Mouse (Mus musculus): ENCODE results near the gene Otx1. TPM values are rescaled to one million over a fixed set of nuclear protein-coding genes. Genes with fewer than 3 reads are reported as not detected.
A peak's percentile ranks its signal among the peaks of the same experiment; 100 is the strongest.

Gene Otx1
- polyA plus RNA-seq, 1 experiment from 2014 or later: 2.9 TPM

GRCm38 (mm10) chr11:22006471-22007087, 3.9 kb upstream of the Otx1 start:
- H3K27me3 ChIP-seq (ENCODE audit: insufficient read depth, poor library complexity, severe bottlenecking): peaks cover 99% of the 10 kb centered on the region
- no peaks in the 10 kb centered on the region for H3K36me3 ChIP-seq
- WGBS: 6% methylated on average over 12 of the region's 12 CpGs
- H3K27ac ChIP-seq: peak overlapping the region; percentile 81
- H3K4me3 ChIP-seq: peak overlapping the region; percentile 44
- no peaks in the 10 kb centered on the region for H3K9me3 ChIP-seq
- peaks cover 54% of the 10 kb centered on the region for H3K4me1 ChIP-seq (replicated peaks)
- DNase-seq (ENCODE audit: low spot score): no peak

DNA sequence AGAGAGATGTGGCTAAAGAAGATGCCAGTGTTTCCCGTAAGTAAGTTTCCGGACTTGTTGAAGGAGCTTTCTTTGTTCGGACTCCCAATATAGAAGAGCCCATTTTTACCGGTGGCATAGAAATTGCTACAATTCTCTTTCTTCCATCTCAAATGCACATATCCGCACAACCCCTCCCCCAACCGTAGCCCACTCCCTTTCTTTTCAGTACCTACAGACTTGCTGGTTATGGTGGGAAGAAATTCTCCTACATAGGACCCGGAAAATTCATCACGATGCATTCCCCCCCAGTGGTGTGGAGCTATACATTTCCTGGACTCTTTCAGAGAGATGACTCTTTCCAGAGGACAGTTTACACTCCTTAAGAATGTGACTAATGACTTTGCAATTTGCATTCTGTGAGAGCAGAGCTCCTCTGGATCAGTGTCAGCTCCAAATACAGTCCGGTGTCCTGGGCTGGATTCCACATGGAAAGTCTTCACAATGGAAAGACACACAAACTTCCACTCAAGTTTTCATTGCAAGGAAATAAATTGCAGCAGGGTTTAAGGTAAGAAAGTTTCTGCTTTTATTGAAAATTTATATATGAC, 2.7 kb upstream of the Otx1 start:
- H3K27me3 ChIP-seq (ENCODE audit: insufficient read depth, poor library complexity, severe bottlenecking): peaks cover 99% of the 10 kb centered on the region
- H3K27ac ChIP-seq: no peak overlapping the region
- H3K4me1 ChIP-seq (replicated peaks): peaks cover 66% of the 10 kb centered on the region
- 3% methylated on average over 9 of the region's 9 CpGs for WGBS
- no peaks in the 10 kb centered on the region for H3K9me3 ChIP-seq
- 0 out of 2 replicates have a peak overlapping the region, but pooled peaks have one; percentile 6 for H3K4me3 ChIP-seq
- peak; percentile 27 for DNase-seq (ENCODE audit: low spot score)
- H3K36me3 ChIP-seq: no peaks in the 10 kb centered on the region

DNA sequence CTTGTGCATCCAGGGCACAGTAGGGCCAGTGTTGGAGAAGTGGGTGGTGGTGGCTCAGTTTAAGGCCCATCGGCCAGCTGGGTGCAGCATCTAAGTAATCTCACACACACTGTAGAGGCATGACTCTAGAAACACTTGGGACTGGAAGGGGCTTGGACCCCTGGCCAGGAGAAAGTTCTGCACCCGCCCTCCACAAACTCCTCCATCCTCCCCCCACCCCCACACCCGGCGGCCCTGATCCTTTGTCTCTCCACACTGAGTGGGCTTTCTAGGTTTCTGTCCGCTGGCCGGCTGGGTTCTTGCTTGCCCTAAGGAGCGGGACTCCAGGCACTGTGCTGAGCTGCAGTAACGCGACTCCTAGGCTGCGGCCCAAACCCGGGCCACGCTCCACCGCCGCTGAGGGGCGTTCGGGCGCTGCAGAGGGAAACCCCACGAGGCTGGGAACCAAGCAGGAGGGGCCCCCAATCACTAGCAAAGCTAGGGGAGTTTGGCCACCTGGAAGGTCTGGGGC, 1.7 kb upstream of the Otx1 start:
- WGBS: under 1% methylated on average over 18 of the region's 18 CpGs
- H3K9me3 ChIP-seq: no peaks in the 10 kb centered on the region
- H3K27ac ChIP-seq: peak overlapping the region; percentile 62
- H3K27me3 ChIP-seq (ENCODE audit: insufficient read depth, poor library complexity, severe bottlenecking): peaks cover 99% of the 10 kb centered on the region
- no peaks in the 10 kb centered on the region for H3K36me3 ChIP-seq
- peaks cover 70% of the 10 kb centered on the region for H3K4me1 ChIP-seq (replicated peaks)
- peak; percentile 75 for DNase-seq (ENCODE audit: low spot score)
- peak overlapping the region; percentile 70 for H3K4me3 ChIP-seq

DNA sequence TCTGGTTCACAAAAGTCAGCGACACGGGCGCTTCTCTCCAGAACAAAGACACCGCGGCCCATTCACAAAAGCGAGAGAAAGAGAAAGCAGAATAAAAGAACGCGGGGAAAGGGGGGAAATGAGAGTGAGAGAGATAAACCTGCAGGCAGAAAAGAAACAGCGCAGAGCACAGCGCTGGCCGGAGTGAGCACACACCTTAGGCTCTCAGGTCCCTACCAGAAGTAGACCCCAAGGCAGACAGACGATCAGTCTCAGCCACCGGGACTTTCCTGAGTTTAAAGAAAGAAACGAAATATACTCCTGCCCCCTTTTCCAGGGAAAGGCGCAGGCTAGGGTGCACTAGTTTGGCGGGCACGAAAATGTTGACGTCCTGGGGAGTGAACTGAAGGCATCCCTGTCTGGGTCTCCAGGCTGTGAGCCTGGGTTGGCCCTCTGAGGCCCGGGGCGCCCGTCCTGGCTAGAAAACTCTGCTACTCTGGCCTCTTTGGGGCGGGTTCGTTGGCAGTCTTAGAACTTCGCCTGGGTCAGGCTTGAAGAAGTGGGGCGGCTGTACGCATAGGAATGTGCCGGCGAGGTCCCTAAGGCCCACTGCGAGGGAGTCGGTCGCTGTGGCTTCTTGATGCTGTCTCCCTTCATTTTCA, 764 bp upstream of the Otx1 start:
- WGBS: under 1% methylated on average over 31 of the region's 31 CpGs
- H3K4me1 ChIP-seq (replicated peaks): peaks cover 68% of the 10 kb centered on the region
- no peaks in the 10 kb centered on the region for H3K9me3 ChIP-seq
- H3K4me3 ChIP-seq: peak overlapping the region; percentile 70
- peaks cover 100% of the 10 kb centered on the region for H3K27me3 ChIP-seq (ENCODE audit: insufficient read depth, poor library complexity, severe bottlenecking)
- peak overlapping the region; percentile 86 for H3K27ac ChIP-seq
- H3K36me3 ChIP-seq: no peaks in the 10 kb centered on the region
- peak; percentile 64 for DNase-seq (ENCODE audit: low spot score)

DNA sequence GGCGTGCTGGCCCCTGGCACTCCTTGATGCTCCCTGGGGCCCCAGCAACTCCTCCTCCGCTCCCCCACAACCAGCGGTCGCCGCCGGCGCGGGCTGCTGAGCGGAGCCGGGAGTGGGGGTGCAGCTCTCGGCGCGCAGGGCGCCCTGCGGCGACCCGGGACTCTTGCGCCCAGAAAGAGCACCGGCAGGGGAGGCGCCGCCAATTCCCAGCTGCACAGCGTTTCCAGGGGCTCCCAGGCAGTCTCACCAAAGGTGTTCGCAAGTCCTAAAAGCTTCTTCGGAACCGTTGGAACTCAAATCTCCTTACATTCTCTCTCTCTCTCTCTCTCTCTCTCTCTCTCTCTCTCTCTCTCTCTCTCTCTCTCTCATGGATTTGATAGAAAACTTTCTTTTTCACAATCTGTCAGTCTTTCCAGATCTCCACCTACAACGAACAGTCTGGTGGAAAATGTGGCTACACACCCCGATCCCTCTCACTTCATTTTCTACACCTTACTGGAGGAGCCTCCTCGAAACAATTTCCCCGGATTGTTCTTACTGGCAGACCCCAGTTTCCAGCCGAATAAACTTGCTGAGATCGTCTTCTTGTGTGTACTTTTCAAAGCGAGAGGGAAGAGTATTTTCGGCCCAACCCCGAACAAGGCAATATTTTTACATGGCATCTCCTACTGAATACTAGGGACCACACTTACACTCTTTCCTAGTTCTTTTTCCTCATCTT, 475 bp downstream of the Otx1 start:
- H3K4me1 ChIP-seq (replicated peaks): peaks cover 62% of the 10 kb centered on the region
- H3K27ac ChIP-seq: peak overlapping the region; percentile 86
- no peak for DNase-seq (ENCODE audit: low spot score)

GRCm38 (mm10) chr11:22001321-22002061, 1.2 kb downstream of the Otx1 start:
- WGBS: 1% methylated on average over 57 of the region's 59 CpGs
- DNase-seq (ENCODE audit: low spot score): peak; percentile 85
- H3K4me1 ChIP-seq (replicated peaks): peaks cover 62% of the 10 kb centered on the region
- peaks cover 100% of the 10 kb centered on the region for H3K27me3 ChIP-seq (ENCODE audit: insufficient read depth, poor library complexity, severe bottlenecking)
- H3K9me3 ChIP-seq: no peaks in the 10 kb centered on the region
- H3K4me3 ChIP-seq: peak overlapping the region; percentile 70
- peak overlapping the region; percentile 86 for H3K27ac ChIP-seq
- H3K36me3 ChIP-seq: no peaks in the 10 kb centered on the region

More for the DNA sequence above, 475 bp downstream of the Otx1 start:
- Histone ChIP-seq H3K9me3 (no peaks in the 10 kb centered on the region), H3K4me3 (peak overlapping the region; percentile 70), H3K27me3 (ENCODE audit: insufficient read depth, poor library complexity, severe bottlenecking) (peaks cover 100% of the 10 kb centered on the region), H3K36me3 (no peaks in the 10 kb centered on the region)
- WGBS: under 1% methylated on average over 34 of the region's 34 CpGs

GRCm38 (mm10) chr11:22000316-22001076, 2.2 kb downstream of the Otx1 start:
- Histone ChIP-seq H3K27ac (peak overlapping the region; percentile 62), H3K4me1 (replicated peaks) (peaks cover 69% of the 10 kb centered on the region), H3K9me3 (no peaks in the 10 kb centered on the region), H3K4me3 (peak overlapping the region; percentile 70), H3K27me3 (ENCODE audit: insufficient read depth, poor library complexity, severe bottlenecking) (peaks cover 100% of the 10 kb centered on the region), H3K36me3 (no peaks in the 10 kb centered on the region)
- WGBS: under 1% methylated on average over 47 of the region's 48 CpGs
- DNase-seq (ENCODE audit: low spot score): peak; percentile 63

DNA sequence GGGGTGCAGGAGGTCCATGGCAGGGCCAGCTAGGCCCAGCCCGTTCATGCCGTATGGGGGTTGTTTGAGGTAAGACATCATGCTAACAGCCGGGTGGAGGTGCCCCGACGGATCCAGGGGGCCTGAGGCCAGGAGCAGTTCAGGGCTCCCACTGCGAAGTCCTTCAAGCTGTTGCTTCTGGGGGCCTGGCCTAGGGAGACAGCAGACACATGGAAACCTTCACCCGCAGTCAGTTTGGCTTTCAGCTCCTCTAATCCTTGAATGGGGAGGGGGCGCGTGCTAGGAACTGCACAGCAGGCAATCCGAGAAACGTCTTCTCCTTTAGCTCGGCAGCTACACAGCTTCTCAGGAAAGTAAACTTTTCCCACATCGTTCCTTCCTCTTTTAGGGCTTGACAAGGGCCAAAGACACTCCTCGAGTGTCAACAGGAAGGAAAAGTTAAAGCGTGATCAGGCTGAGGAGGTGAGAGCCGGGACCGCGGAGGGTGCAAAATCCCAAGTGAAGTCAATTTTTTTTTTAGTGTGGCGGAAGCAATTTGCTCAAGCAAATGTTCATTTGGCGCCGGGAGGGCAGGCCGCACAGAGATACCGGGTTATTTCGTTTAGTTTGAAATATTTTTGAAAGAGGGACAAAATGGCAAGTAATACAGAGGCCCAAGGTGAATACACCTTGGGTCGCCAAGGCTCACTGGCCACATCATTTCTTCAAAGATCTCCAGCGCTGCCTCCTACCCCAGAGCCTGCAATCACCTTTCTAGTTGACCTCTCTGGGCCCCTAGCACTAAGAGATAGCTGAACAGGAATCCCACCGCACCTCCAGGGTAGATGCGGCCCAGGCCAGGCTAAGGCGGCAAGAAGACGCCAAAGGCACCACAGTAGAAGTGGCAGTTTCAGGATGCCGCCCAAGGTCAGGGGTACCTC, 3.0 kb downstream of the Otx1 start:
- DNase-seq (ENCODE audit: low spot score): peak; percentile 56
- peak overlapping the region; percentile 70 for H3K4me3 ChIP-seq
- H3K36me3 ChIP-seq: no peaks in the 10 kb centered on the region
- H3K27ac ChIP-seq: peak overlapping the region; percentile 62
- 2% methylated on average over 31 of the region's 31 CpGs for WGBS
- peaks cover 67% of the 10 kb centered on the region for H3K4me1 ChIP-seq (replicated peaks)
- peaks cover 100% of the 10 kb centered on the region for H3K27me3 ChIP-seq (ENCODE audit: insufficient read depth, poor library complexity, severe bottlenecking)
- no peaks in the 10 kb centered on the region for H3K9me3 ChIP-seq

GRCm38 (mm10) chr11:21998141-21999047, 4.3 kb downstream of the Otx1 start:
- H3K27me3 ChIP-seq (ENCODE audit: insufficient read depth, poor library complexity, severe bottlenecking): peaks cover 100% of the 10 kb centered on the region
- 4% methylated on average over 32 of the region's 32 CpGs for WGBS
- peak overlapping the region; percentile 70 for H3K4me3 ChIP-seq
- H3K9me3 ChIP-seq: no peaks in the 10 kb centered on the region
- H3K36me3 ChIP-seq: no peaks in the 10 kb centered on the region
- H3K27ac ChIP-seq: no peak overlapping the region
- peaks cover 57% of the 10 kb centered on the region for H3K4me1 ChIP-seq (replicated peaks)
- peak; percentile 56 for DNase-seq (ENCODE audit: low spot score)

- peak overlapping the region; percentile 70 for H3K4me3 ChIP-seq
- 2% methylated on average over 20 of the region's 20 CpGs for WGBS
- peaks cover 57% of the 10 kb centered on the region for H3K4me1 ChIP-seq (replicated peaks)
- peaks cover 100% of the 10 kb centered on the region for H3K27me3 ChIP-seq (ENCODE audit: insufficient read depth, poor library complexity, severe bottlenecking)
- no peaks in the 10 kb centered on the region for H3K36me3 ChIP-seq
- peak; percentile 47 for DNase-seq (ENCODE audit: low spot score)
- H3K9me3 ChIP-seq: no peaks in the 10 kb centered on the region
- H3K27ac ChIP-seq: no peak overlapping the region
Observed at GRCm38 (mm10) chr11:21997561-21998140, 5.0 kb downstream of the Otx1 start.

All from hindbrain, embryonic 10.5 days (tissue).